ENCODE assay signal across 9 mouse cellular contexts in genomic region chr1:172475054-172475741, GRCm38 (mm10). TPM values are rescaled to one million over a fixed set of nuclear protein-coding genes. Genes with fewer than 3 reads are reported as not detected.
DNase-seq lines count a peak whose midpoint lies in the region; ATAC-seq and TF ChIP-seq lines count a peak whose summit lies in the region.
"Had no signal": no experiment of that assay in that cellular context is flagged by ENCODE, and none has a peak within 500 bp of the region (broad histone marks: within the 10 kb centered on the region; RNA-seq: fewer than 3 reads in every experiment).

TSS of gene Slamf9 (plus strand) at chr1:172475358.

- H3K4me3 ChIP-seq in bone marrow, adult 2 months (replicated peaks; ENCODE audit: control insufficient read depth, low read depth, low read length) = peak within 1 kb of the TSS; percentile 12
- H3K4me3 ChIP-seq in intestine, postnatal 0 days (ENCODE audit: low read depth, low read length) = no peak within 1 kb of the TSS
- no peak within 1 kb of the TSS for H3K4me3 ChIP-seq in midbrain, embryonic 10.5 days
- H3K4me3 ChIP-seq: embryonic facial prominence, embryonic 13.5 days; hindbrain, embryonic 15.5 days had no signal

- H3K9ac ChIP-seq in intestine, postnatal 0 days (ENCODE audit: low read depth, low read length) = no peak within 1 kb of the TSS
- H3K9ac ChIP-seq: embryonic facial prominence, embryonic 13.5 days; hindbrain, embryonic 15.5 days had no signal

- DNase-seq in CD4-positive, CD25-positive, alpha-beta regulatory T cell, adult 2 months (ENCODE audit: low read depth, low spot score) = peak; percentile 36
- peak; percentile 63 for DNase-seq in lung, postnatal 36 days
- no peak for DNase-seq in adrenal gland, adult 18-20 months (ENCODE audit: low spot score in 2 of 2)
- DNase-seq in midbrain, embryonic 10.5 days (ENCODE audit: low spot score) = no peak
- no peak for DNase-seq in adrenal gland, postnatal 10 days

- no peak for TF ChIP-seq CTCF in bone marrow, adult 2 months (IDR thresholded peaks at IDR 0.05; ENCODE audit: control insufficient read depth, insufficient read depth, low read length)
- no peak for TF ChIP-seq CTCF in intestine, postnatal 0 days (IDR thresholded peaks at IDR 0.05; ENCODE audit: low read depth)

- H3K9me3 ChIP-seq in intestine, postnatal 0 days (ENCODE audit: control insufficient read depth) = no peaks in the 10 kb centered on the region
- H3K9me3 ChIP-seq in midbrain, embryonic 10.5 days (replicated peaks) = no peaks in the 10 kb centered on the region
- H3K9me3 ChIP-seq: embryonic facial prominence, embryonic 13.5 days; hindbrain, embryonic 15.5 days had no signal

- WGBS in bone marrow, adult 2 months = 11% methylated on average over 7 of the region's 7 CpGs
- 31% methylated on average over 7 of the region's 7 CpGs for WGBS in intestine, postnatal 0 days
- 85% methylated on average over 7 of the region's 7 CpGs for WGBS in midbrain, embryonic 10.5 days

- no peaks in the 10 kb centered on the region for H3K27me3 ChIP-seq in intestine, postnatal 0 days (replicated peaks; ENCODE audit: control insufficient read depth, insufficient read depth, low read length)
- H3K27me3 ChIP-seq in midbrain, embryonic 10.5 days (ENCODE audit: low read depth, poor library complexity, severe bottlenecking) = peaks cover 12% of the 10 kb centered on the region
- H3K27me3 ChIP-seq: embryonic facial prominence, embryonic 13.5 days; hindbrain, embryonic 15.5 days had no signal

- H3K4me1 ChIP-seq in bone marrow, adult 2 months (ENCODE audit: control insufficient read depth, insufficient read depth, low read length) = peaks cover 6% of the 10 kb centered on the region
- 0 out of 2 replicates have a peak, but pooled peaks cover 5% of the 10 kb centered on the region for H3K4me1 ChIP-seq in intestine, postnatal 0 days (replicated peaks; ENCODE audit: control insufficient read depth, insufficient read depth, low read length)
- H3K4me1 ChIP-seq in midbrain, embryonic 10.5 days = no peaks in the 10 kb centered on the region
- H3K4me1 ChIP-seq: embryonic facial prominence, embryonic 13.5 days; hindbrain, embryonic 15.5 days had no signal

- no peak for TF ChIP-seq POLR2A in bone marrow, adult 2 months (IDR thresholded peaks at IDR 0.05; ENCODE audit: borderline replicate concordance, control insufficient read depth, low read depth, low read length)

- no peak within 1 kb of the TSS for H3K4me2 ChIP-seq in intestine, postnatal 0 days (replicated peaks; ENCODE audit: low read depth)
- H3K4me2 ChIP-seq: embryonic facial prominence, embryonic 13.5 days; hindbrain, embryonic 15.5 days had no signal

- no peaks in the 10 kb centered on the region for H3K36me3 ChIP-seq in intestine, postnatal 0 days (ENCODE audit: control insufficient read depth, insufficient read depth)
- H3K36me3 ChIP-seq in midbrain, embryonic 10.5 days = no peaks in the 10 kb centered on the region
- H3K36me3 ChIP-seq: embryonic facial prominence, embryonic 13.5 days; hindbrain, embryonic 15.5 days had no signal

- H3K27ac ChIP-seq in bone marrow, adult 2 months (ENCODE audit: control insufficient read depth, insufficient read depth, low read depth, low read length, poor library complexity) = peak within 1 kb of the TSS; percentile 40; the same call in 1 of the 2 replicates
- no peak within 1 kb of the TSS for H3K27ac ChIP-seq in intestine, postnatal 0 days (ENCODE audit: low read depth, low read length)
- no peak within 1 kb of the TSS for H3K27ac ChIP-seq in midbrain, embryonic 10.5 days (replicated peaks)
- H3K27ac ChIP-seq: embryonic facial prominence, embryonic 13.5 days; hindbrain, embryonic 15.5 days had no signal

- peak; percentile 55; the same call in 1 of the 2 replicates for ATAC-seq in intestine, postnatal 0 days

RNA-seq across cellular contexts. Expression of gene Slamf9, which starts in this region (rescaled TPM):
- polyA plus RNA-seq in bone marrow, adult 2 months (2011; ENCODE audit: insufficient read depth, insufficient read length, low replicate concordance, missing spikeins) = 1.7 and 5.4 TPM in 2 replicates
- 1.8 and 2.1 TPM in 2 replicates for polyA plus RNA-seq in intestine, postnatal 0 days (2015; fragmentation: Nextera tagmentation; extraction: Ambion mirVana)
- total RNA-seq in adrenal gland, adult 18-20 months (2021) = 1 to 10 TPM; 3.4 to 5.0 TPM
- polyA plus RNA-seq in midbrain, embryonic 10.5 days (2016; fragmentation: Nextera tagmentation; extraction: Ambion mirVana) = 0.09 and 0.16 TPM in 2 replicates
- 1 to 10 TPM in 1 of 2 experiments, under 1 TPM in 1; 0.97 to 1.3 TPM for total RNA-seq in adrenal gland, postnatal 10 days (2021)
- polyA plus RNA-seq: embryonic facial prominence, embryonic 13.5 days had no signal

Comparison
In these comparisons a context has a peak if more than half of its experiments do, and no peak if none do; other contexts are left out.
1. DNase-seq: peak in CD4-positive, CD25-positive, alpha-beta regulatory T cell, adult 2 months (single experiment) and lung, postnatal 36 days (single experiment); none in adrenal gland, adult 18-20 months (0 of 2), midbrain, embryonic 10.5 days (single experiment) and adrenal gland, postnatal 10 days (single experiment).